Mouse (Mus musculus) fat pad, adult 2 months (tissue): ENCODE results near the gene Tspan31.
"Not testable (repeated sequence)": the region's sequence is repeated elsewhere in the genome, so short reads cannot be mapped to it uniquely, and the experiment has no call there.

Experiments
- DNase-seq: peaks from one replicate; pipeline ENCODE4 v3.0.0-alpha.2; 2011; ENCODE audit warnings: low read depth, low spot score; ENCODE audit errors: extremely low read depth

Gene Tspan31

DNA sequence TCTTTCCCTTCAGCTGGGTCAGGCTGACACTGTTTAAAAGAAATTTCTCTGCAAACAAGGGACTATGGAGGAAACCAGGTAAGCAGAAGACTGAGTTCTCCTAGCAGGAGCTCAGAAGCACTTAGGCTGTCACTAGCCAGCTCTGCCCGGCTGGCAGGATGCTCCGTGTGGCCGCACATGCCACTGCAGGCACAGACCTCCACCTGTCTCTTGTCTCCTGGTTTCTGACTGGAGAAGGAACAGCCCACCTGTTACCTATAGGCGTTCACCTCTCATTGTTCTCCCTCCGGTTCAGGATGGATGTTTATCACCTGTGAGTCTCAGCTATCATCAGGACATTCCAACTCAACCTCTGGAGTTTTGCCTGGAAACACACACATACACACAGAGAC, 13.8 kb upstream of the Tspan31 start:
- DNase-seq, result no peak

DNA sequence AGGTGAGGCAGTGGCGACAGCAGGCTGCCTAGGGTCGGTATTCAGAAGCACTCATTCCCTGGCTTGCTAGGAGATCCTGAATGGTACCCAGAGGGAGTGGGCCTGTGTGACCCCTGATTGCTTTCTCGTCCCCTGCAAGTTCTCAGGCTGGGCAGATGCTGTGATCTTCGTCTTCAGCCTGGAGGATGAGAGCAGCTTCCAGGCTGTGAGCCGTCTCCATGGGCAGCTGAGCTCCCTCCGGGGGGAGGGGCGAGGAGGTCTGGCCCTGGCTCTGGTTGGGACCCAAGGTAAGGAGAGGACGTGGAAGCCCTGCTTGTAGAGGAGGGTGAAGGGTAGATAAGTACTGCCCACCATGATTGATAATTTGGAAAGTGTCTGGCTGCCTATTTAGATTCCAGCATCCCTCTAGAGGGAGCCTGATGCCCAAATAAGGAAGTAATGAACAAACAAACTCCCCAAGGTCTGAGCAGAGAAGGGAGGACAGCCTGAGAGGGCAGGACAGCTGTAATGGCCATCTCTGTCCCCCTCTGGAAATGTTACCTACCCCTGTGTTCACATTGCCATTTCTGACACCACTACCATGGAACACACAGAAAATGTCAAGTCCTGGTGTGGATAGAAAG, 13.3 kb upstream of the Tspan31 start:
- DNase-seq, result no peak

DNA sequence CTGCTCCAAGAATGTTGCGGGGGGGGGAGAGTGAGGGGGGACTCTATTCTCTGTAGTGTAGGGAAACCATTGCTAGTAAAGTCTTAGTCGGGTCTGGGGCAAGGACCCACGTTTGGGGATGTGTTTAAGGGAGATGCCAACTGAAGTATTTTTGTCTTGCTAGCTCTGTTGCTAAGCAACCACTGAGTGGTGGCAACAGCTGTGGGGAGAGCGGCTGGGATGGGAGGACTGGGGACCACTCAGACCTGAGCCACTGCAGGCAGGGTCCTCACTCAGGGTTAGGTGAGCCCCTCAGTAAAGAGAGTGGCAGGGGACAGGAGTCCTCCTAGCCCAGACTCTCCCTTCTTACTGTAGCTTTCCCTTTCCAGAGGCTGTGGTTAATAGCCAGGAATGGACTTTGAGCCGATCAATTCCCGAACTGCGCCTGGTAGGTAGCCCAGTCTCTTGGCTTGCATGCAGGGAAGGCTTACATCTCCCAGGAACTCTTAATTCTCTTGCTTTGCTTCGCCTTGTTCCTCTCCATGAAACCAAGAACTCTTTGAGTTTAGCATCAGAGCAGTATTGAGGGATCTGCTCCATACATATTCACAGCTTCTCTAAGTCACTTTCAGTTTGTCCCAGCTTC, 12.0 kb upstream of the Tspan31 start:
- DNase-seq, result no peak

DNA sequence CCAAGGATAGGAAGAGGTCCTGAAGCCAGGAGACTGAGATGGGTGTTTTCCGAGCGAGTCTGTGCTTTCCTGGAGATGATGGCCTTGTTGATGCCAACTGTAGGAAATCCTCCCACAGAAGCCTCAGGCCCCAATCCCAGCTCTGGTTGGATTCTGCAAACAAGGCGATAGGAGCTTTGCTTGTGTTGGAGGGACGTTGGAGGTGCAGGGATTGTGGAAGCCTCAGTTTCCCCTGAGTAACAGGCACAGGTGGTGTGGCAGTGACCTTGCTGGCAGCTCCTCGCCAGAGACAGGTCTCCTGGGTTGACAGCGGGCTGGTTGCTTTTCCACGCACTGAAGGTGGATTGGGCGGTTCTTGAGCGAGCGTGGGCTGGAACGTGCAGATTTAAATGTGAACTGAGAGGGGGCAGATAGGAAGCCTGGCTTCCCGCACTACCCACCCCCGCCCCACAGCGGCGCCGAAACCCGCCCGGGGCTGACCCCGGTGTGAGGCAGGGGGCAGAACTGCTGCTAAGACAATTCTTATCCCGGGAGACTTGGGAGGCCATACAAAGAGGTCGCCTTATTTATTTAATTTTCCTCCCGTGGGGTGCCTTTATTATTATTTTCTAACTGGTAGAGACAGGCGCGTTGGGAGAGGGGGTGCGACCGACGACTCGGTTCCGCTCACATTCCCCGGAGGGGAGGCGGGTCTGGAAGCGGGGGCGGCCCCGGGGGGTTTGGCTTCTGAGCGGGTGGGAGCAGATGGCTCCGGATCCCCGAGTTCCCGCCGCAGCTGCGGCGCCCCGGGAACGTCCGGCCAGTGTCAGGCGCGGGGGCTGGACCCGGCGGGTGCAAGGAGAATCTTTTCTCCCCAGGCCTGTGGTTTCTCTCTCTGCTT, 11.1 kb upstream of the Tspan31 start:
- DNase-seq, result no peak

DNA sequence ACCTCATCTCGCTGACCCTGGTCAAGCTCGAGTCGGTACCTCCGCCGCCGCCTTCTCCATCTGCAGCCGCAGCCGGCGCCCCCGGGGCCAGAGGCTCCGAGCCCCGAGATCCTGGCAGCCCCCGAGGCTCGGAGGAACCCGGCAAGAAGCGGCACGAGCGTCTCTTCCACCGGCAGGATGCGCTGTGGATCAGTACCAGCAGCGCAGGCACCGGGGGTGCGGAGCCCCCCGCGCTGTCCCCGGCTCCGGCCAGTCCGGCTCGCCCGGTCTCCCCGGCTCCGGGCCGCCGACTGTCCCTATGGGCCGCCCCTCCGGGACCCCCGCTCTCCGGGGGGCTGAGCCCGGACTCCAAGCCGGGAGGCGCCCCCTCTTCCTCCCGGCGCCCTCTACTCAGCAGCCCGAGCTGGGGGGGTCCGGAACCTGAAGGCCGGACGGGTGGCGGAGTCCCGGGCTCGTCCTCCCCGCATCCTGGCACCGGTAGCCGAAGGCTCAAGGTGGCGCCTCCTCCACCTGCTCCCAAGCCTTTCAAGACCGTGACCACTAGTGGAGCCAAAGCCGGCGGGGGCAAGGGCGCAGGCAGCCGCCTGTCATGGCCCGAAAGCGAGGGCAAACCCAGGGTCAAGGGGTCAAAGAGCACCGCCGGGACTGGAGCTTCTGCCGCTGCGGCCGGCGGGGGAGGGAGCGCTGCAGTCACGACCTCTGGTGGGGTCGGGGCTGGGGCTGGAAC, 9.8 kb upstream of the Tspan31 start:
- DNase-seq, result no peak

DNA sequence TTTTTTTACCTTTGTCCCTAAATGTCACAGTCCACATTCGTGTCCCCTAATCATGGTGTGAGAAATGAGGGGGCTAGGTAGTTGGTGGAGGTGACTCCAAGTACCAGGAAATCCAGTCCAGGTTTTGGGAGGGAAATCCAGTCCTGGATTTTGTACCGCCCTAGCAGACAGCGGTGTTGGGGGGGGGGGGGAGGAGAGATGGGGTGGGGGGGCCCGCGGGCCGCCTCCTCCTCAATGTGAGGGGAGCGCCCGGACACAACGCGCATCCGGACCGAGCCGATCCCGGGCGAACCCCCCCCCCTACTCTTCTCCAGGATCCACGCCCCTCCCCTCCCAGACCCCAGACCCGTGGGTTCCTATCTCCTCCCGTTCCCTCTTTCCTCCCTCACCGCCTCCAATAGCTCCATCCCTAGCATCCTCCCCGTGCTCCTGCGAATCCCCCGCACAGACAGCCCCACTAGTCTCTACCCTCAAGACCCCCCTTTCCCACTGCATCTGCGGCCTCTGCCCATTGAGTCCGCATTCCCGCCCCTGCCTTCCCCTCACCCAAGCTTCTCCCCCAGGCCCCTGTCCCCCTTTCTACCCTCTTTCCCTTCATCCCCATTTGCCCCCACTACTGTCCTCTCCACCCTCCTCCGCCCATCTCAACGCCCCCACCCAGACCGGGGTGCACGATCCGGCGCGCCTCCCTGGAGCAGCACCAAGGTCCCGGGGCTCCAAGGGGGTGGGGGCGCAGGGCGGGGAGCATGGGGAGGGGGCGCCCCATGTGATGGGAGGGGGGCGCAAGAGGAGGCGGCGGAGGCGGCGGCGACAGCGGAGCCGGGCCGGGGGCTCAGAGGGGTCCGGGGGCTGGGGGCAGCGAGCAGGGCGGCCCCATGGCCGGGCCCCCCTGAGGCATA, 8.9 kb upstream of the Tspan31 start:
- no peak for DNase-seq

DNA sequence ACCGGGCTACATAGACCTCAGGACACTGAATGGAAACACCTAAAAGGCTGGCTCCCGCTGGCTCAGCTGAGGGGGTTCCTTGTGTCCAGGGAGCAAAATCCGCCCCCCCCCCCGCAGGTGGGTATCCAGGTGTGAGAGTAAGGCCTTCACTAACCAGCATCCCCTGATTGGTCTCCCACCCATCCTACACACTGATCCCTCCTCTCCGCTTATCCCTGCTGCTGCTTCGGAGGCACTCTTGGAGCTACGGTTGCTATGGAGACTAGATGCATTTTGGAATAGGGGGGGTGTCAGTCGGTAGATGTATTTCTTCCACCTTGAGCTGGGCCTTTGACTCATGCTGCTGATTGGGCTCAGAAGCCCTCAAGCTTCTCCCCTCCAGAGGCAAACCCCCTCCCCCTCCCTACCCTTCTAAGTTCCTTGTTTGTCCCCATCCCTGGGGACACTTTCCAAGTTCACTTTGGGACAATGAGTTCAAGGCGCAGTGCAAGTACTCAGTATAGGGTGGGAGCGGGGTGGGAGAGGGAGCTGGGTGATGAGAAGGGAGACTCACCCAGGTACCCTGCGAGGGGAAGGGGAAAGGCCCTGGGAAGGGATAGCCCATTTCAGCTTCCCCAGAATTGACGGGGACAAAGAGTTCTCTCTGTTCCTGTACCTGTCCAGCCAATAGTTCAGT, 8.1 kb upstream of the Tspan31 start:
- no peak for DNase-seq

DNA sequence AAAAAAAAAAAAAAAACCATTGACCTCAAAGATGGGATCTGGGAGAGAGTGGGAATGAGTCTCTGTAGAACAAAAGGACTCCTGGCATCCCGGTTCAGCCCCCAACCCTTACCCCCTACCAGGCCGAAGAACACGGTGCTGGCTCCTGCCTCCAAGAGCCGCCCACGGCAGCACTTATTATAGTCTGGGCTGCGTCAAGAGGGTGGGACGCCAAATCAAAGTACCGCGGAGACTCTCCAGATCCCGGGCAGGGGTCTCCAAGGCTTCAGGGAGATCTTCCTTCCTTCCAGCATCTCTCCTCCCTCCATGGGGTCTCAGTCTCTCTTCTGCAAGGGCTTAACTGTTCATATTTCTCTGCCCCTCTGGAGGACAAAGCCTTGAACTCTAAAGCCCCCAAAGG, 7.5 kb upstream of the Tspan31 start:
- no peak for DNase-seq

DNA sequence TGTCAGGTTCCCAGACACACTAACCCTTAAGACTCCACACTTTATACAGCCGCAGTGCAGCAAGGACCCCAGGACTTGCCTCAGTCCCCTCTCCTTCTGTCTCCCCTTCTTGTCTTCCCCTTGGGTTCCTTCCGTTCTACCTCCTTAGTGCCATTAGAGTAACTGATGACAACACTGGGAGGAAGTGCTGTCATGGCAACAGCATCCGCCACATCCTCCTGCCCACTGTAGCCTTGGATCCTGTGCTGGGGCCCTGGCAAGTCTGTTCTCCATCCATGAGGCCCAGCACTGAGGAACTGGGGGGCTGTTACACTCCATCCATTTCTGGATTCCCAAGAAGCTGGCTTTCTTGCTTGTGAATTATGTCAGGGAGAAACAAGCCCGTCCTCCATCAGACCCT, 6.0 kb upstream of the Tspan31 start:
- DNase-seq, result no peak

DNA sequence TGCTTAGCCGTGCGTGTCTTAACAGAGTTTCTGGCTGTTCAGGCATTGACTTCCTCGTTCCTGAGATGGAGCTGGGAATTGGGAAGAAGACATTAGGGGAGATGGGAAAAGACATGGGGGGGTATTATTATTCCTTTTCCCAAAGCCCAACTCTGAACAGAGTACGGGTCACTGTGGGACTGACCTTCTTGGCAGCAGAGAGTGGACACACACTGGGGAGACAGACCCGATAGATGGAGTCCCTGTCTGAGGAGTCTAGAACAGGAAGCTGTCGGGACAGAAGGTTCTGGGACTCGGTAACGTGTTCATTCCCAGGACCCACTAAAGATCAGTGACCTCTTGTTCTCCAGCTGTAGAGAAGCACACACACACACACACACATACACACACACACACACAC, 5.6 kb upstream of the Tspan31 start:
- no peak for DNase-seq

DNA sequence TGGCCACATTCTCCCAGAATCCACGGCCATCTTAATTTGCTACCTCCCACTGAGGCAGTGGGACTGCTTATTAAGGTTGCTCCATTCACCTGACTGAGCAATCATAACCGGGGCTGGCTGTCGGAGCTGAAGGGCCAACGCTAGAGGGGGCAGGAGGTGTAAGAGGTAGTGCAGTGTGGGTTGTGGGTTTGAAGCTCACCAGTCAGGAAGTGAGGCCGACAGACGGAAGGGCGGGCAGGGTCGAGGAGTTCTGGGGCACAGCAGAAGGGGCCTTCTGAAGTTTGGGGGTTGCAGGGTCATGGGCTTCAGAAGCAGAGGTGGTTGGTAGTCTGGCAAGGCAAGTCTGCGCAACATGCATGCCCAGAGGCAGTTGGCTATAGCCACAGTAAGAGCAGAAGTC, 5.0 kb upstream of the Tspan31 start, which contains the start of gene Agap2:
TSS of gene Agap2 (plus strand) at position 205 of the 400 bp plus-strand sequence.
- DNase-seq, result no peak

DNA sequence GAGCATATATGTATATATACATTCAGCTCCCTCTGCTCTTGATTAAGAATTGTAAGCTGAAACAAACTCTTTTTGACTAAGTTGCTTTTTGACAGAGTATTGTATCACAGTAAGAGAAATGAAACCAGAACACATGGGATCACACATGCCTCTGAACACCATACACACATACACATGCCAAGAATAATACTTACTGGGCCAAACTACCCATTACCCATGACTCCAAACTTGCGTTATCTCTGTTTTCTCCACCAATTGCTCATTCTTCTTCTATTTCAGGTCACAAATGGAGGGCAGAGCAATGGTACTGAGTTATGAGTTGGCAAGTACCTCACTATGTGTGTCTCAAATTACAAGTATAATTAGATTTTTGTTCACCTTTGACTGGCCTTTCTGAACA, 3.9 kb upstream of the Tspan31 start:
- DNase-seq, result no peak

DNA sequence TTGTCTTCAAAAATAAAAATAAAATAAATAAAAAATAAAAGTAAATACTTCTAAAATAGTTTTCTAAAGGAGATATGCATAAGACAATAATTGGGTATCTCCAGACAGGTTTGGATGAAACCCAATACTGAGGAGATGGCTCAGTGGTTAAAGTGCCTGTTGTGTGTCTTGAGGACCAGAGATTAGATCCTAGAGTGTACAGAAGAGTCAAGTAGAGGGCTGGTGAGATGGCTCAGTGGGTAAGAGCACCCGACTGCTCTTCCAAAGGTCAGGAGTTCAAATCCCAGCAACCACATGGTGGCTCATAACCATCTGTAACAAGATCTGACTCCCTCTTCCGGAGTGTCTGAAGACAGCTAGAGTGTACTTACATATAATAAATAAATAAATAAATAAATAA, 2.9 kb upstream of the Tspan31 start:
- not testable (repeated sequence) for DNase-seq

DNA sequence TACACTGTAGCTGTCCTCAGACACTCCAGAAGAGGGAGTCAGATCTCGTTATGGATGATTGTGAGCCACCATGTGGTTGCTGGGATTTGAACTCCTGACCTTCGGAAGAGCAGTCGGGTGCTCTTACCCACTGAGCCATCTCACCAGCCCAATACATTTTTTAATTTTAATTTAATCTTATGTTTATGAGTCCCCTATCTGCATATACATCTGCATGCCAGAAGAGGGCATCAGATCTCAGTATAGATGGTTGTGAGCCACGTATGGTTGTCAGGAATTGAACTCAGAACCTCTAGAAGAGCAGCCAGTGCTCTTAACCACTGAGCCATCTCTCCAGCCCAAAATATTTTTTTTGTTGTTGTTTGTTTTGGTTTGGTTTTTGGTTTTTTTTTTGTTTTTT, 2.2 kb upstream of the Tspan31 start:
- DNase-seq, result not testable (repeated sequence)

DNA sequence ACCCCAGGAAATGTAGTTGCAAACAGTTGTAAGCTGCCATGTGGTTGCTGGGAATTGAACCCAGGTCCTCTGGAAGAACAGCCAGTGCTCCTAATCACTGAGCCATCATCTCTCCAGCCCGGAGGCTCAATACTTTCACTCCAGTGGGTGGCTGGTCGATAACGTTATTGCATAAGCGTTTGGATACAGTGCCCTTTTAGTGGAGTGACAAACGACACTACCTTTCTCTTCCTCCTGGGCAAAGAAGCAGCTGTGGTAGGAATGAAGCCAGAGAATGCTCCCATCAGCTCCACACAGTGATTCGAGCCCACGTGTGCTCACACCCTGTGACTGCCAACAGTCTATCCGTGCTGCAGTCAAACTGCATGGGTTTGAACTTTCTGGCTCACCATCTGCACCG, 1.1 kb upstream of the Tspan31 start:
- DNase-seq, result no peak

DNA sequence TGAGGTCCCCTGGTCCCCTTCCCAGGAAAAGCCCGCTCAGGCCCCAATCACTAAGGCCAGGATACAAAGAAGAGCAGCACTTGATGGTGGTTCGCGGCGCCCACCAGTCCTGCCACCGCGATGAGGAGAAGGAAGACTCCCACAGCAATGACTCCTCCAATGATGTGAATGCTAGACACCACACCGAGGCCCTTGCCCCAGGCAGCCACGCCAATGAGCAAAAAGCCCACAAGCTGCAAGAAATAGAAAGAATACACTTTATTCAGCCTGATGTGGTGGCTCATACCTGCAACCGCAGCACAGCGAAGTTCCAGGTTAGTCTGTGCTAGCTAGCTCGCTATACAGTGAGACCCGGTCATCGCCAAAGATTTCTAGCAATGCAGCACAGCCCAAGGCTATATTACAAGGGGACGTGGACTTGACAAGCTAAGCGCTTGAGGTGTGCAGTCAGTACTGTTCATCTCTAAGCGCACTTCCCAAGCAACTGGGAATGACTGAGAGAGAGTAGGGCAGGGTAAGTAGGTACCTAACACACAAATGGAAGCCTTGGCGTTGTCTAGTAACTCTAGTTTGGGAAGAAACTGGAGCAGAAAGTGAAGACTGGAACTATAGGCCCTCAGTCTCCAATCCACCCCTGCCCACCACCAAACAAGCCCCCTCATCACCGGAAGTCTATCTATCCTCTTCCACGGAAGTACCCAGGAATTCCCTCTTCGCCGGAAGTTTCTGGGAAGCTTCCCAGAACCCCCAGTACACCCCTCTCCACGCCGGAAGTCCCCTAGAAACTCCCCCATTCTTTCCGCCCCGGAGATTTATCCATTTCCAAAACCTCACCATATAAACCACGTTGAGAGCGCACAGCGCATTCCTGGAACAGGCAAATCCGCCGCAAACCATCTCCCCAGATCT, 529 bp downstream of the Tspan31 start:
- no peak for DNase-seq

DNA sequence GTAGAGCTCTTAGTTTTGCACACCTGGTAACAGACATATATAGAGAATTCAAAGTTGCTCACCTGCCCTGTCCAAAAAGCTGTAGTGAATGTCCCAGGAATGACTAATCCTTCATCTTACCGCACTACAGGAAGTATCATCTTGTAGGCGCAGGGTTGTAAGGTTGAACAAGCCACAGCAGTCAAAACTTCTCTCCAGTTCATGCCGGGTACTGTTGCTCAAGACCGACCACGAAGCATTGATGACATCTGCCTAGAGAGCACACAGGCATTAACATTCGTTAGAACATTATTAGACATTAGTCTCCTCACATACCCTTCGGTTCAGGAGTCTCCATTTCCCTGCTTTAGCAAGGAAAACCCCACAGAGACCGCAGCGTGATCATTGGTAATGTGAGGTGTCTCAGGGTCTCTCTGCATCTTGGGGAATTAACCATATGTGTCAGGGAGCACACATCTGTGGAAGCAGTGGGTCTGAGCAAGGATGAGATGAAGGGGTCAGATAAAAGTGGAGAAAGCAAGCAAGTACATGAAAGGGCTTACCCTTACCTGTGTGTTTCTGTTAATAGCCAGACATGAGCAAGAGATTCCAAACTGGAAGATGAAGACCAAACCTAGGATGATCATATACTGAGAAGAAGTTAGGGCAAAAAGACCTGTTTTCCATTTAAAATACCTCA, 1.6 kb downstream of the Tspan31 start:
- no peak for DNase-seq

DNA sequence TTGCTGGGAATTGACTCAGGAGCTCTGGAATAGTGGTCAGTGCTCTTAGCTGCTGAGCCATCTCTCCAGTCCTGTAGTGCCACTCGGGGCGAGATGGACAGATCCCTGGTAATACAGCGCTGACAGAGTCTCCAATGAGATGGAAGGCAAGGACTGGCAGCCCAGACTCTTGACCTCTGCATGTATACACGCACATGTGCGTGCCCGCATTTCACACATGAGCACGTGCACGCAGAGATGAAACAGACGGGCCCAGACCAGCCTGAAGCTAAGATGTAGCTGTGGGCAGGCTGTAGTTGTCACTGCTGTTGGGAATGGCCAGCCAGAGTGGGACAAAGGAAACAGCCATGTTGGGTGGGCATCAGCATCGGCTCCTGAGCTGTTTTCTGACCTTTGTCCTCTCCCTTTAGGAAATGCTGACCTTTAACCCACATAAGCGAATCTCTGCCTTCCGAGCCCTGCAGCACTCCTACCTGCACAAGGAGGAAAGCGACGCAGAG, 3.5 kb downstream of the Tspan31 start:
- DNase-seq, result no peak
